Mouse (Mus musculus) stomach, embryonic 14.5 days (tissue): ENCODE measurements around the gene Gpr146. TPM values are rescaled to one million over a fixed set of nuclear protein-coding genes. Genes with fewer than 3 reads are reported as not detected.
A peak's percentile ranks its signal among the peaks of the same experiment; 100 is the strongest.

Experiments used
- ATAC-seq: fragments of 200-750 bp; cut with Nextera tagmentation; 2 replicates; pipeline ENCODE4 v1.8.0; 2017; ENCODE audit warnings: low read depth, moderate TSS enrichment; ENCODE audit not compliant: insufficient number of reproducible peaks, insufficient read depth, low FRiP score
- H3K27ac ChIP-seq: fragments of 300-500 bp; sonication (generic); 2 replicates; pipeline ENCODE4 v1.5.1; 2014; ENCODE audit warnings: mild to moderate bottlenecking, low read length, moderate library complexity, mixed read lengths
- H3K27me3 ChIP-seq: fragments of 300-500 bp; sonication (generic); 2 replicates; pipeline ENCODE4 v1.6.1; 2014; ENCODE audit warnings: low read length, control low read depth, mixed read lengths; ENCODE audit not compliant: control insufficient read depth, insufficient read depth
- H3K36me3 ChIP-seq: fragments of 300-500 bp; sonication (generic); 2 replicates; pipeline ENCODE4 v1.6.1; 2014; ENCODE audit warnings: mild to moderate bottlenecking, control low read depth, low read length, moderate library complexity, mixed read lengths; ENCODE audit not compliant: control insufficient read depth, insufficient read depth
- H3K4me1 ChIP-seq: fragments of 300-500 bp; sonication (generic); 2 replicates; pipeline ENCODE4 v1.6.1; 2014; ENCODE audit warnings: low read length, control low read depth, mixed read lengths; ENCODE audit not compliant: control insufficient read depth, insufficient read depth
- H3K4me2 ChIP-seq: fragments of 300-500 bp; sonication (generic); replicated peaks from 2 replicates; pipeline ENCODE4 v1.6.1; 2014; ENCODE audit warnings: low read depth, low read length, control low read depth
- H3K4me3 ChIP-seq: fragments of 300-500 bp; sonication (generic); 2 replicates; pipeline ENCODE4 v1.5.1; 2014; ENCODE audit warnings: low read depth, low read length, control low read depth
- H3K9ac ChIP-seq: fragments of 300-500 bp; sonication (generic); replicated peaks from 2 replicates; pipeline ENCODE4 v1.6.1; 2014; ENCODE audit warnings: low read depth, mild to moderate bottlenecking, control low read depth, low read length, moderate library complexity, mixed read lengths
- H3K9me3 ChIP-seq: fragments of 300-500 bp; sonication (generic); 2 replicates; pipeline ENCODE4 v1.6.1; 2016; ENCODE audit warnings: low read depth, low read length, control low read depth; ENCODE audit not compliant: control insufficient read depth
- WGBS: fragments of 180-500 bp; shearing (Covaris S2); extraction: QIAGEN DNeasy Blood & Tissue Kit; methylation state at CpG from one replicate; pipeline ENCODE4 v1.1.7; 2014; 5-methylcytosine and 5-hydroxymethylcytosine counted together
- polyA plus RNA-seq: library from polyadenylated mRNA; unstranded; fragments of >200 nt; fragmentation: Nextera tagmentation; extraction: Ambion mirVana; gene quantifications from 2 replicates; pipeline ENCODE4 v1.2.1, GENCODE M21; 2014

The Gpr146 gene
- polyA plus RNA-seq, 1 experiment from 2014 or later = 1.3 TPM

- no peak overlapping the region for H3K9ac ChIP-seq
- peaks cover 11% of the 10 kb centered on the region; the same call in 1 of the 2 replicates for H3K4me1 ChIP-seq
- H3K27ac ChIP-seq = no peak overlapping the region
- H3K36me3 ChIP-seq = no peaks in the 10 kb centered on the region
- H3K4me2 ChIP-seq = no peak overlapping the region
- WGBS = 31% methylated on average over 12 of the region's 12 CpGs
- no peaks in the 10 kb centered on the region for H3K27me3 ChIP-seq
- H3K4me3 ChIP-seq = no peak overlapping the region
- no peaks in the 10 kb centered on the region for H3K9me3 ChIP-seq
- ATAC-seq = peak; percentile 59; the same call in 1 of the 2 replicates
These were observed 13.1 kb upstream of the Gpr146 start for GRCm38 (mm10) chr5:139364260-139364910.

GRCm38 (mm10) chr5:139364911-139365571 is 12.5 kb upstream of the Gpr146 start:
- no peak for ATAC-seq
- H3K4me1 ChIP-seq = peaks cover 11% of the 10 kb centered on the region; the same call in 1 of the 2 replicates
- H3K36me3 ChIP-seq = no peaks in the 10 kb centered on the region
- no peaks in the 10 kb centered on the region for H3K9me3 ChIP-seq
- no peak overlapping the region for H3K27ac ChIP-seq
- no peak overlapping the region for H3K9ac ChIP-seq
- H3K27me3 ChIP-seq = no peaks in the 10 kb centered on the region
- no peak overlapping the region for H3K4me3 ChIP-seq
- no peak overlapping the region for H3K4me2 ChIP-seq
- WGBS = 30% methylated on average over 5 of the region's 5 CpGs

- H3K27me3 ChIP-seq = no peaks in the 10 kb centered on the region
- peaks cover 11% of the 10 kb centered on the region; the same call in 1 of the 2 replicates for H3K4me1 ChIP-seq
- ATAC-seq = no peak
- 65% methylated on average over 1 of the region's 1 CpGs for WGBS
- no peaks in the 10 kb centered on the region for H3K36me3 ChIP-seq
- no peak overlapping the region for H3K4me2 ChIP-seq
- no peak overlapping the region for H3K27ac ChIP-seq
- H3K9me3 ChIP-seq = no peaks in the 10 kb centered on the region
- H3K9ac ChIP-seq = no peak overlapping the region
- H3K4me3 ChIP-seq = no peak overlapping the region
These were observed 11.7 kb upstream of the Gpr146 start for GRCm38 (mm10) chr5:139365827-139366226.

GRCm38 (mm10) chr5:139366484-139366883 is 11.0 kb upstream of the Gpr146 start:
- no peak for ATAC-seq

GRCm38 (mm10) chr5:139367884-139368458 is 9.5 kb upstream of the Gpr146 start:
- H3K4me1 ChIP-seq = peaks cover 15% of the 10 kb centered on the region; the same call in 1 of the 2 replicates
- no peaks in the 10 kb centered on the region for H3K9me3 ChIP-seq
- WGBS = 91% methylated on average over 4 of the region's 4 CpGs
- no peaks in the 10 kb centered on the region for H3K36me3 ChIP-seq
- ATAC-seq = no peak
- H3K4me2 ChIP-seq = no peak overlapping the region
- H3K27ac ChIP-seq = no peak overlapping the region
- no peak overlapping the region for H3K9ac ChIP-seq
- H3K4me3 ChIP-seq = no peak overlapping the region
- H3K27me3 ChIP-seq = no peaks in the 10 kb centered on the region

More at GRCm38 (mm10) chr5:139366484-139366883, 11.0 kb upstream of the Gpr146 start:
- H3K9me3 ChIP-seq = no peaks in the 10 kb centered on the region
- no peaks in the 10 kb centered on the region for H3K36me3 ChIP-seq
- H3K4me2 ChIP-seq = no peak overlapping the region
- H3K4me1 ChIP-seq = peaks cover 15% of the 10 kb centered on the region; the same call in 1 of the 2 replicates
- H3K27ac ChIP-seq = no peak overlapping the region
- no peak overlapping the region for H3K4me3 ChIP-seq
- H3K27me3 ChIP-seq = no peaks in the 10 kb centered on the region
- H3K9ac ChIP-seq = no peak overlapping the region
- 78% methylated on average over 11 of the region's 11 CpGs for WGBS

- 82% methylated on average over 11 of the region's 11 CpGs for WGBS
- Histone ChIP-seq H3K4me3 (no peak overlapping the region), H3K4me2 (no peak overlapping the region), H3K9ac (no peak overlapping the region), H3K27me3 (no peaks in the 10 kb centered on the region), H3K27ac (no peak overlapping the region), H3K4me1 (peaks cover 15% of the 10 kb centered on the region; the same call in 1 of the 2 replicates), H3K9me3 (no peaks in the 10 kb centered on the region), H3K36me3 (no peaks in the 10 kb centered on the region)
- no peak for ATAC-seq
These were observed 8.7 kb upstream of the Gpr146 start for GRCm38 (mm10) chr5:139368638-139369320.

- WGBS = 86% methylated on average over 6 of the region's 6 CpGs
- no peaks in the 10 kb centered on the region for H3K36me3 ChIP-seq
- peaks cover 5% of the 10 kb centered on the region; the same call in 1 of the 2 replicates for H3K4me1 ChIP-seq
- no peaks in the 10 kb centered on the region for H3K9me3 ChIP-seq
- H3K4me3 ChIP-seq = no peak overlapping the region
- H3K27me3 ChIP-seq = no peaks in the 10 kb centered on the region
- ATAC-seq = no peak
- H3K9ac ChIP-seq = no peak overlapping the region
- H3K4me2 ChIP-seq = 0 out of 2 replicates have a peak overlapping the region, but pooled peaks have one; percentile 7
- H3K27ac ChIP-seq = no peak overlapping the region
These were observed 7.2 kb upstream of the Gpr146 start for GRCm38 (mm10) chr5:139370336-139370735.

- Histone ChIP-seq H3K4me1 (peaks cover 5% of the 10 kb centered on the region; the same call in 1 of the 2 replicates), H3K9me3 (no peaks in the 10 kb centered on the region), H3K9ac (peak overlapping the region; percentile 84; the same call in 1 of the 2 replicates), H3K4me2 (peak overlapping the region; percentile 79), H3K27ac (0 out of 2 replicates have a peak overlapping the region, but pooled peaks have one; percentile 4), H3K36me3 (no peaks in the 10 kb centered on the region), H3K4me3 (peak overlapping the region; percentile 58), H3K27me3 (no peaks in the 10 kb centered on the region)
- no peak for ATAC-seq
- WGBS = 61% methylated on average over 5 of the region's 5 CpGs
These were observed 6.4 kb upstream of the Gpr146 start for GRCm38 (mm10) chr5:139371118-139371517.
